Comparison of ENCODE assay signal across 8 mouse cellular contexts in genomic region chr4:123572434-123573336, GRCm38 (mm10).
DNase-seq lines count a peak whose midpoint lies in the region; ATAC-seq lines count a peak whose summit lies in the region.

No protein-coding gene starts in this region.

- H3K36me3 ChIP-seq in embryonic facial prominence, embryonic 14.5 days (ENCODE audit: control insufficient read depth, insufficient read depth, low read length), result no peaks in the 10 kb centered on the region
- no peaks in the 10 kb centered on the region for H3K36me3 ChIP-seq in heart, embryonic 16.5 days (ENCODE audit: control insufficient read depth, insufficient read depth)
- no peaks in the 10 kb centered on the region for H3K36me3 ChIP-seq in splenic B cell, adult 2 months (ENCODE audit: control insufficient read depth, insufficient read depth, low read length, poor library complexity, severe bottlenecking)

- no peaks in the 10 kb centered on the region for H3K27me3 ChIP-seq in embryonic facial prominence, embryonic 14.5 days (replicated peaks; ENCODE audit: control insufficient read depth, insufficient read depth, low read length)
- no peaks in the 10 kb centered on the region for H3K27me3 ChIP-seq in heart, embryonic 16.5 days (ENCODE audit: control insufficient read depth, insufficient read depth, low read length)
- H3K27me3 ChIP-seq in splenic B cell, adult 2 months (ENCODE audit: control insufficient read depth, insufficient read depth, low read length, poor library complexity, severe bottlenecking), result no peaks in the 10 kb centered on the region

- peak overlapping the region; percentile 51 for H3K4me2 ChIP-seq in embryonic facial prominence, embryonic 14.5 days (ENCODE audit: low read depth, low read length)
- H3K4me2 ChIP-seq in heart, embryonic 16.5 days (ENCODE audit: low read depth, low read length), result peak overlapping the region; percentile 64

- peak overlapping the region; percentile 88 for H3K27ac ChIP-seq in embryonic facial prominence, embryonic 14.5 days (replicated peaks; ENCODE audit: low read depth, low read length)
- H3K27ac ChIP-seq in heart, embryonic 16.5 days (ENCODE audit: low read length), result peak overlapping the region; percentile 97

- ATAC-seq in embryonic facial prominence, embryonic 14.5 days (ENCODE audit: low read depth), result peak; percentile 80
- peak; percentile 71 for ATAC-seq in heart, embryonic 16.5 days (replicated peaks; ENCODE audit: extremely low read depth, insufficient read depth, low FRiP score)
- peak; percentile 48 for ATAC-seq in megakaryocyte, adult 5-6 weeks (ENCODE audit: poor library complexity, severe bottlenecking)

- DNase-seq in right cerebral cortex, postnatal 10 days (ENCODE audit: low spot score in 2 of 2), result peak; percentile 58 to 59
- no peak for DNase-seq in right cerebral cortex, postnatal 36 days (ENCODE audit: low spot score in 2 of 2)
- DNase-seq in embryonic facial prominence, embryonic 14.5 days (ENCODE audit: low spot score), result peak; percentile 71
- peak; percentile 43 for DNase-seq in kidney, postnatal 14 days
- peak; percentile 49 for DNase-seq in splenic B cell, adult 2 months (ENCODE audit: low read depth, low spot score)
- no peak for DNase-seq in cerebellum, adult 9-10 months

- peak overlapping the region; percentile 53 for H3K9ac ChIP-seq in embryonic facial prominence, embryonic 14.5 days (ENCODE audit: low read depth, low read length)
- H3K9ac ChIP-seq in heart, embryonic 16.5 days (ENCODE audit: low read length), result peak overlapping the region; percentile 65

- WGBS in embryonic facial prominence, embryonic 14.5 days, result 8% methylated on average over 11 of the region's 11 CpGs
- WGBS in heart, embryonic 16.5 days, result 4% methylated on average over 11 of the region's 11 CpGs

- peak overlapping the region; percentile 25 for H3K4me3 ChIP-seq in embryonic facial prominence, embryonic 14.5 days (ENCODE audit: low read depth, low read length)
- peak overlapping the region; percentile 44 for H3K4me3 ChIP-seq in heart, embryonic 16.5 days (ENCODE audit: low read length)

- no peaks in the 10 kb centered on the region for H3K9me3 ChIP-seq in embryonic facial prominence, embryonic 14.5 days (ENCODE audit: control insufficient read depth, low read length)
- no peaks in the 10 kb centered on the region for H3K9me3 ChIP-seq in heart, embryonic 16.5 days (replicated peaks; ENCODE audit: control insufficient read depth, low read length)

- H3K4me1 ChIP-seq in embryonic facial prominence, embryonic 14.5 days (ENCODE audit: control insufficient read depth, insufficient read depth, low read length), result peaks cover 17% of the 10 kb centered on the region
- H3K4me1 ChIP-seq in heart, embryonic 16.5 days (ENCODE audit: control insufficient read depth, insufficient read depth, low read length), result peaks cover 27% of the 10 kb centered on the region

Comparison
In these comparisons a context has a peak if more than half of its experiments do, and no peak if none do; other contexts are left out.
1. DNase-seq: peak in right cerebral cortex, postnatal 10 days (2 of 2), embryonic facial prominence, embryonic 14.5 days (single experiment), kidney, postnatal 14 days (single experiment) and splenic B cell, adult 2 months (single experiment); none in right cerebral cortex, postnatal 36 days (0 of 2) and cerebellum, adult 9-10 months (single experiment).
2. Peak in every context shown above with its lines, with median percentiles within 50 percentile points of each other: ATAC-seq.